Mouse (Mus musculus) myocyte (in vitro differentiated cells): ENCODE measurements around the gene Ccnf.

Experiments used
- CEBPB ChIP-seq: IDR thresholded peaks from 2 replicates; pipeline ENCODE4 v1.6.1; 2011; ENCODE audit warnings: mild to moderate bottlenecking, moderate library complexity; ENCODE audit not compliant: poor library complexity, insufficient read depth, severe bottlenecking
- E2F4 ChIP-seq: IDR thresholded peaks from one replicate; pipeline ENCODE4 v1.6.1; 2011; ENCODE audit warnings: mild to moderate bottlenecking, control low read depth, moderate library complexity; ENCODE audit not compliant: insufficient read depth
- MAX ChIP-seq: IDR thresholded peaks from one replicate; pipeline ENCODE4 v1.6.1; 2011; ENCODE audit warnings: low read depth, mild to moderate bottlenecking, control low read depth
- MYOD1 ChIP-seq, 3 experiments: IDR thresholded peaks; one replicate each; pipeline ENCODE4 v1.6.1; 2011; ENCODE audit warnings: control low read depth in 2 of 3, low read depth in 2 of 3, mild to moderate bottlenecking in 2 of 3, moderate library complexity in 1 of 3; ENCODE audit not compliant: insufficient read length in 2 of 3, control insufficient read depth in 1 of 3
- MYOG ChIP-seq, 3 experiments: IDR thresholded peaks; one replicate each; pipeline ENCODE4 v1.6.1; 2011; ENCODE audit warnings: control low read depth in 2 of 3, low read depth in 2 of 3, mild to moderate bottlenecking in 2 of 3; ENCODE audit not compliant: insufficient read length in 2 of 3, control insufficient read depth in 1 of 3, insufficient read depth in 1 of 3
- POLR2A ChIP-seq: IDR thresholded peaks from one replicate; pipeline ENCODE4 v1.6.1; 2011; ENCODE audit warnings: low read depth, mild to moderate bottlenecking, control low read depth, moderate library complexity; ENCODE audit not compliant: insufficient read length
- SRF ChIP-seq: IDR thresholded peaks from one replicate; pipeline ENCODE4 v1.6.1; 2011; ENCODE audit warnings: low read depth; ENCODE audit not compliant: control insufficient read depth, insufficient read length
- TCF3 ChIP-seq: IDR thresholded peaks from one replicate; pipeline ENCODE4 v1.6.1; 2011; ENCODE audit warnings: low read depth, control low read depth; ENCODE audit not compliant: insufficient read length
- USF1 ChIP-seq: IDR thresholded peaks from one replicate; pipeline ENCODE4 v1.6.1; 2011; ENCODE audit warnings: low read depth, mild to moderate bottlenecking, control low read depth, moderate library complexity

DNA sequence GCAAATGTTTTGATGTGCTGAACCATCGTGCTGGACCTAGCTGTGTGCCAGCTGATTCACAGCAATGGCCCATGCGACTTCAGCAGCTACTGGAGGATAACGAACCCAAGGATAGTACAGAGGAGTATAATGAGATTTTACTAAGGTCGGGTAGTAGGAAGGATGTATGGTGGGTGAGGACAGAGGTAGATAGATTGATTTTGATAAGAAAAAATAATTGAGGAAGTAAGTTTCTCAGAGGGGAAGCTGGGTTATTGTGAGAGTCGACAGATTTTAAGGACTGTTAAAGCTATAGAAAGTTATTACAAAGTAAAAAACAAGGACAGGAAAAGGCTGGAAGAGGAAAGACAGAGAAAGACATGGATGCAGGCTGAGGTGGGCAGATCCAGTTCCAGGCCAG is 8.4 kb upstream of the Ccnf start:
- TF ChIP-seq POLR2A: no peak
- TF ChIP-seq MAX: no peak
- TF ChIP-seq MYOG (IDR thresholded peaks at IDR 0.05; ENCODE audit: control insufficient read depth in 1 of 3, insufficient read depth in 1 of 3, insufficient read length in 2 of 3, low read depth in 2 of 3): no peak
- TF ChIP-seq E2F4: no peak
- no peak for TF ChIP-seq MYOD1 (IDR thresholded peaks at IDR 0.05; ENCODE audit: control insufficient read depth in 1 of 3, insufficient read length in 2 of 3, low read depth in 2 of 3)
- TF ChIP-seq TCF3: no peak
- TF ChIP-seq SRF: no peak
- no peak for TF ChIP-seq CEBPB
- TF ChIP-seq USF1: no peak
